In the genomic region with DNA sequence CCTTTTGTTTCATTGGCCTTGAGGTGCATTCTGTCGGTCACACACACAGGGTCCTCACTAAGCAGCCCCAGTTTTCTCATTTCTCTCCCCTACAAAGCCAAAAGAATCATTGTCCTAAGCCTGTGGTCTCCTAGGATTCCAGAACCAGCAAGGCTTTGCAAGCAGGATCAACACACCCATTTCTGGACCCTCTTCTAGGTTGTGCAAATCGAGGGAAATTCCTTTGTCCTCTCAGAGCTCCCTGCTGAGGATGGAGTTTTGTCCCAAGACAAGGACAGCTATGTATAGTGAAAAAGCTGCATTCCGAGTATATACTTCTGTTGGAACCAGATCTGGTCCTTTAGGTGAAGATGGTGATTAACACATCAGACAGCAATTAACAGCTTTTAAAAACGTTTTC, we compare ENCODE assay signal across 19 mouse cellular contexts. TPM values are rescaled to one million over a fixed set of nuclear protein-coding genes. Genes with fewer than 3 reads are reported as not detected.
DNase-seq lines count a peak whose midpoint lies in the region; TF ChIP-seq lines count a peak whose summit lies in the region.
"Had no signal": no experiment of that assay in that cellular context is flagged by ENCODE, and none has a peak within 500 bp of the region (broad histone marks: within the 10 kb centered on the region; RNA-seq: fewer than 3 reads in every experiment).

No protein-coding gene starts in this region.

- TF ChIP-seq EP300 in ES-Bruce4 (IDR thresholded peaks at IDR 0.05; ENCODE audit: insufficient read depth, low read depth, low read length): no peak

- TF ChIP-seq POLR2A in ES-Bruce4 (IDR thresholded peaks at IDR 0.05; ENCODE audit: insufficient read depth, low read length): no peak

- H3K4me1 ChIP-seq in ES-Bruce4 (ENCODE audit: control insufficient read depth, insufficient read depth, low read length) (peaks cover 2% of the 10 kb centered on the region), ES-E14 (ENCODE audit: control insufficient read depth in 2 of 2, insufficient read depth in 2 of 2, low read length in 2 of 2, poor library complexity in 1 of 2) (peaks cover 7 to 10% of the 10 kb centered on the region in 2 experiments)
- H3K4me1 ChIP-seq in limb, embryonic 10.5 days: peaks cover 25% of the 10 kb centered on the region

- H3K9ac ChIP-seq in ES-Bruce4 (ENCODE audit: low read depth, poor library complexity, severe bottlenecking): no peak overlapping the region
- H3K9ac ChIP-seq in ES-E14 (ENCODE audit: insufficient read depth, low read depth, low read length, poor library complexity, severe bottlenecking): no peak overlapping the region
- H3K9ac ChIP-seq: embryonic facial prominence, embryonic 12.5 days; forebrain, embryonic 13.5 days; forebrain, embryonic 15.5 days; forebrain, postnatal 0 days had no signal

- intact Hi-C loops in left cerebral cortex, postnatal 36 days (cut with DNase I): no loop called here

- in situ Hi-C loops in ES-E14 (cut with MboI; ENCODE audit: low sequenced_read_pairs in 2 of 2, unreplicated experiment in 2 of 2): no loop called here

- TF ChIP-seq CTCF in ES-Bruce4 (IDR thresholded peaks at IDR 0.05; ENCODE audit: low read depth, low read length): no peak

- DNase-seq in ES-E14 (ENCODE audit: low read depth, low spot score) (no peak), ZHBTc4 (ENCODE audit: low read depth, low spot score) (peak; percentile 76)
- DNase-seq in left cerebral cortex, postnatal 36 days (ENCODE audit: low spot score in 2 of 2): no peak
- no peak for DNase-seq in limb, embryonic 10.5 days (ENCODE audit: low spot score)
- no peak for DNase-seq in right cerebral cortex, postnatal 4 days
- DNase-seq in left cerebral cortex, adult 9 months (ENCODE audit: low spot score in 2 of 2): no peak
- DNase-seq: adrenal gland, adult 2 months; adrenal gland, postnatal 10 days; adrenal gland, postnatal 25 days; cerebellum, adult 11-12 months; cerebellum, adult 2 months; cerebellum, adult 9-10 months; cerebellum, postnatal 10 days; forebrain, postnatal 0 days had no signal

- H3K4me3 ChIP-seq in ES-Bruce4 (ENCODE audit: low read depth, low read length) (no peak overlapping the region), ES-E14 (ENCODE audit: insufficient read depth in 1 of 2, low read depth in 1 of 2, low read length in 2 of 2, poor library complexity in 1 of 2, severe bottlenecking in 1 of 2) (no peak overlapping the region)
- H3K4me3 ChIP-seq in limb, embryonic 10.5 days: no peak overlapping the region
- H3K4me3 ChIP-seq: embryonic facial prominence, embryonic 12.5 days; forebrain, embryonic 13.5 days; forebrain, embryonic 15.5 days had no signal

- no peaks in the 10 kb centered on the region for H3K27me3 ChIP-seq in ES-Bruce4 (ENCODE audit: control insufficient read depth, insufficient read depth, low read length, poor library complexity, severe bottlenecking)
- peaks cover 55% of the 10 kb centered on the region for H3K27me3 ChIP-seq in limb, embryonic 10.5 days (ENCODE audit: low read depth, poor library complexity, severe bottlenecking)

- H3K9me3 ChIP-seq in ES-Bruce4 (replicated peaks; ENCODE audit: control insufficient read depth, insufficient read depth, low read length, poor library complexity, severe bottlenecking) (no peaks in the 10 kb centered on the region), ES-E14 (ENCODE audit: control insufficient read depth, insufficient read depth, low read depth, low read length) (no peaks in the 10 kb centered on the region)
- no peaks in the 10 kb centered on the region for H3K9me3 ChIP-seq in limb, embryonic 10.5 days (replicated peaks)
- H3K9me3 ChIP-seq: embryonic facial prominence, embryonic 10.5 days; embryonic facial prominence, embryonic 12.5 days; forebrain, embryonic 13.5 days; forebrain, embryonic 15.5 days had no signal

- H3K36me3 ChIP-seq in ES-Bruce4 (ENCODE audit: control insufficient read depth, insufficient read depth, low read length, poor library complexity, severe bottlenecking) (no peaks in the 10 kb centered on the region), ES-E14 (ENCODE audit: control insufficient read depth, insufficient read depth, low read length, poor library complexity, severe bottlenecking) (no peaks in the 10 kb centered on the region)
- H3K36me3 ChIP-seq in limb, embryonic 10.5 days: no peaks in the 10 kb centered on the region
- H3K36me3 ChIP-seq: embryonic facial prominence, embryonic 10.5 days; embryonic facial prominence, embryonic 12.5 days; forebrain, embryonic 15.5 days had no signal

- WGBS in limb, embryonic 10.5 days: 30% methylated on average over 4 of the region's 4 CpGs

- H3K27ac ChIP-seq in ES-Bruce4 (ENCODE audit: insufficient read depth, low read length) (peak overlapping the region; percentile 86), ES-E14 (ENCODE audit: insufficient read depth, low read depth, low read length, poor library complexity, severe bottlenecking) (peak overlapping the region; percentile 94; the same call in 1 of the 2 replicates)
- H3K27ac ChIP-seq in limb, embryonic 10.5 days: no peak overlapping the region
- H3K27ac ChIP-seq: embryonic facial prominence, embryonic 10.5 days; embryonic facial prominence, embryonic 12.5 days; forebrain, embryonic 13.5 days; forebrain, embryonic 15.5 days had no signal

TF ChIP-seq in ES-E14, 5 proteins besides CTCF, POLR2A, EP300 and RAD21:
- TF ChIP-seq ZC3H11A (IDR thresholded peaks at IDR 0.05; ENCODE audit: borderline replicate concordance, low read depth, low read length) (no peak), CHD2 (IDR thresholded peaks at IDR 0.05; ENCODE audit: low read depth, low read length) (no peak), HCFC1 (IDR thresholded peaks at IDR 0.05; ENCODE audit: borderline replicate concordance, insufficient read depth, low read length) (no peak), ZNF384 (IDR thresholded peaks at IDR 0.05; ENCODE audit: low read depth, low read length) (no peak), MAFK (IDR thresholded peaks at IDR 0.05; ENCODE audit: insufficient read depth, low read depth, low read length) (no peak)

RNA-seq across cellular contexts. Expression of a gene that starts 2.9 kb away (rescaled TPM):
- polyA plus RNA-seq in ES-Bruce4 (2011; ENCODE audit: insufficient read depth, insufficient read length, low read depth, missing spikeins): 15.6 and 16.5 TPM in 2 replicates
- total RNA-seq in ES-E14 (2012; rRNA removed): 22.3 and 28.5 TPM in 2 replicates
- 10 to 100 TPM; 13.9 to 14.0 TPM for total RNA-seq in left cerebral cortex, postnatal 36 days (2021)
- polyA plus RNA-seq in limb, embryonic 10.5 days (2016; fragmentation: Nextera tagmentation; extraction: Ambion mirVana): 0.53 and 0.56 TPM in 2 replicates

RNA-seq across cellular contexts. Expression of a gene that starts 13.1 kb away (rescaled TPM):
- 97.6 and 105 TPM in 2 replicates for polyA plus RNA-seq in ES-Bruce4 (2011; ENCODE audit: insufficient read depth, insufficient read length, low read depth, missing spikeins)
- 154 and 156 TPM in 2 replicates for total RNA-seq in ES-E14 (2012; rRNA removed)
- total RNA-seq in left cerebral cortex, postnatal 36 days (2021): 10 to 100 TPM; 60.5 to 70.3 TPM
- polyA plus RNA-seq in limb, embryonic 10.5 days (2016; fragmentation: Nextera tagmentation; extraction: Ambion mirVana): 302 and 336 TPM in 2 replicates

RNA-seq across cellular contexts. Expression of a gene that starts 14.8 kb away (rescaled TPM):
- 110 and 115 TPM in 2 replicates for polyA plus RNA-seq in ES-Bruce4 (2011; ENCODE audit: insufficient read depth, insufficient read length, low read depth, missing spikeins)
- 96.4 and 133 TPM in 2 replicates for total RNA-seq in ES-E14 (2012; rRNA removed)
- total RNA-seq in left cerebral cortex, postnatal 36 days (2021): 1 to 10 TPM; 3.5 to 4.4 TPM
- polyA plus RNA-seq in limb, embryonic 10.5 days (2016; fragmentation: Nextera tagmentation; extraction: Ambion mirVana): 163 and 186 TPM in 2 replicates

RNA-seq across cellular contexts. Expression of a gene that starts 20.0 kb away (rescaled TPM):
- 24.3 and 26.4 TPM in 2 replicates for polyA plus RNA-seq in ES-Bruce4 (2011; ENCODE audit: insufficient read depth, insufficient read length, low read depth, missing spikeins)
- 12.6 and 15.2 TPM in 2 replicates for total RNA-seq in ES-E14 (2012; rRNA removed)
- 10 to 100 TPM; 27.3 to 32.1 TPM for total RNA-seq in left cerebral cortex, postnatal 36 days (2021)
- 23.0 and 26.3 TPM in 2 replicates for polyA plus RNA-seq in limb, embryonic 10.5 days (2016; fragmentation: Nextera tagmentation; extraction: Ambion mirVana)

RNA-seq across cellular contexts. Expression of a gene that starts 28.3 kb away (rescaled TPM):
- polyA plus RNA-seq in ES-Bruce4 (2011; ENCODE audit: insufficient read depth, insufficient read length, low read depth, missing spikeins): 40.5 and 41.0 TPM in 2 replicates
- 33.6 and 38.9 TPM in 2 replicates for total RNA-seq in ES-E14 (2012; rRNA removed)
- 10 to 100 TPM; 22.5 to 25.1 TPM for total RNA-seq in left cerebral cortex, postnatal 36 days (2021)
- 11.5 and 14.2 TPM in 2 replicates for polyA plus RNA-seq in limb, embryonic 10.5 days (2016; fragmentation: Nextera tagmentation; extraction: Ambion mirVana)

Comparison
In these comparisons a context has a peak if more than half of its experiments do, and no peak if none do; other contexts are left out.
1. RNA of a gene that starts 14.8 kb away (total RNA-seq): 96.4 to 133 TPM in ES-E14; 3.5 to 4.4 TPM in left cerebral cortex, postnatal 36 days; every median in the first group is over 10 times any median in the second.